Mouse (Mus musculus) kidney, embryonic 15.5 days (tissue): ENCODE measurements around the gene Rere. TPM values are rescaled to one million over a fixed set of nuclear protein-coding genes. Genes with fewer than 3 reads are reported as not detected.

Experiments used
- ATAC-seq: fragments of 200-750 bp; cut with Nextera tagmentation; replicated peaks from 2 replicates; pipeline ENCODE4 v1.8.0; 2017; ENCODE audit warnings: moderate TSS enrichment; ENCODE audit not compliant: low FRiP score
- H3K27ac ChIP-seq: fragments of 300-500 bp; sonication (generic); 2 replicates; pipeline ENCODE4 v1.5.1; 2015; ENCODE audit warnings: mild to moderate bottlenecking, inconsistent platforms
- H3K27me3 ChIP-seq: fragments of 300-500 bp; sonication (generic); 2 replicates; pipeline ENCODE4 v1.6.1; 2015; ENCODE audit warnings: inconsistent platforms
- H3K36me3 ChIP-seq: fragments of 300-500 bp; sonication (generic); 2 replicates; pipeline ENCODE4 v1.6.1; 2015; ENCODE audit warnings: inconsistent platforms
- H3K4me1 ChIP-seq: fragments of 300-500 bp; sonication (generic); 2 replicates; pipeline ENCODE4 v1.6.1; 2015; ENCODE audit warnings: inconsistent platforms
- H3K4me2 ChIP-seq: fragments of 300-500 bp; sonication (generic); 2 replicates; pipeline ENCODE4 v1.6.1; 2015; ENCODE audit warnings: moderate library complexity, mild to moderate bottlenecking, inconsistent platforms
- H3K4me3 ChIP-seq: fragments of 300-500 bp; sonication (generic); replicated peaks from 2 replicates; pipeline ENCODE4 v1.5.1; 2015; ENCODE audit warnings: mild to moderate bottlenecking, inconsistent platforms
- H3K9ac ChIP-seq: fragments of 300-500 bp; sonication (generic); 2 replicates; pipeline ENCODE4 v1.6.1; 2015; ENCODE audit warnings: mild to moderate bottlenecking, inconsistent platforms
- H3K9me3 ChIP-seq: fragments of 300-500 bp; sonication (generic); replicated peaks from 2 replicates; pipeline ENCODE4 v1.6.1; 2016; ENCODE audit warnings: inconsistent platforms
- WGBS: fragments of 180-500 bp; shearing (Covaris S2); methylation state at CpG from one replicate; pipeline ENCODE4 v1.1.7; 2015; ENCODE audit warnings: mixed read lengths; 5-methylcytosine and 5-hydroxymethylcytosine counted together
- polyA plus RNA-seq: library from polyadenylated mRNA; unstranded; fragments of >200 nt; fragmentation: Nextera tagmentation; extraction: Ambion mirVana; gene quantifications from 2 replicates; pipeline ENCODE4 v1.2.1, GENCODE M21; 2015

Rere gene
- polyA plus RNA-seq, 1 experiment from 2014 or later, result 35.1 TPM

DNA sequence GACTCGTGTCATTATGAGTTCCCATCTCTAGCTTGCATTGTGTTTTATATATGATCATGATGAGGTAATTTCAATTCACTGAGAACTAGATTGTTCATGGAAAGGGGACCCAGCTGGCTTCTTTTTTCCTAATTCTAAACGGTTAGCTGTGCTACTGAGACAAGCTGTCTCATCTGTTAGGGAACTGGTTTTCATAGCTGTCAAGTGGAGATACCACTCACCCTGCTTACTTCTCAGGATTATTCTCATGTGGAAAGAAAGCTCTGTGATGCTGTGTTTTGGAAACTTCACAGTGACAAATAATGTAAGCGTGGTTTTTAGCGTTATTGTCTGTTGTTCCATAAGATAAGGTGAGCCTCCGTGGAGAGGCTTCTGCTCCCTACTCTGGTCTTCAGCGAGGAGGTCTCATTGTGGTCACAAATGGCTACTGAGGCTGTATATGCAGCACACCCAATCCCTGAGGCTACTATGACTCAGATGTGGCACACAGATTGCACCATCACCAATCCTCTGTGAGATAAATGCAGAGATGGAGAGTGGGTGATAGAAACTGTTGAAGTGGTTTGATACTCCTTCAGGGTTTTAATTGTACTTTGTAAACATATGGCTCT lies 168.7 kb downstream of the Rere start:
- Histone ChIP-seq H3K4me3 (no peak overlapping the region), H3K4me2 (no peak overlapping the region), H3K27me3 (no peaks in the 10 kb centered on the region), H3K4me1 (peaks cover 48% of the 10 kb centered on the region), H3K36me3 (no peaks in the 10 kb centered on the region), H3K27ac (no peak overlapping the region), H3K9me3 (no peaks in the 10 kb centered on the region), H3K9ac (no peak overlapping the region)
- WGBS, result 83% methylated on average over 6 of the region's 6 CpGs
- ATAC-seq, result no peak

- H3K27ac ChIP-seq, result peak overlapping the region; percentile 50; the same call in 1 of the 2 replicates
- H3K9ac ChIP-seq, result no peak overlapping the region
- H3K27me3 ChIP-seq, result no peaks in the 10 kb centered on the region
- WGBS, result 74% methylated on average over 11 of the region's 11 CpGs
- no peak for ATAC-seq
- no peak overlapping the region for H3K4me3 ChIP-seq
- no peak overlapping the region for H3K4me2 ChIP-seq
- H3K36me3 ChIP-seq, result no peaks in the 10 kb centered on the region
- no peaks in the 10 kb centered on the region for H3K9me3 ChIP-seq
- H3K4me1 ChIP-seq, result peaks cover 42% of the 10 kb centered on the region
Observed at GRCm38 (mm10) chr4:150452155-150452847, 170.9 kb downstream of the Rere start.

DNA sequence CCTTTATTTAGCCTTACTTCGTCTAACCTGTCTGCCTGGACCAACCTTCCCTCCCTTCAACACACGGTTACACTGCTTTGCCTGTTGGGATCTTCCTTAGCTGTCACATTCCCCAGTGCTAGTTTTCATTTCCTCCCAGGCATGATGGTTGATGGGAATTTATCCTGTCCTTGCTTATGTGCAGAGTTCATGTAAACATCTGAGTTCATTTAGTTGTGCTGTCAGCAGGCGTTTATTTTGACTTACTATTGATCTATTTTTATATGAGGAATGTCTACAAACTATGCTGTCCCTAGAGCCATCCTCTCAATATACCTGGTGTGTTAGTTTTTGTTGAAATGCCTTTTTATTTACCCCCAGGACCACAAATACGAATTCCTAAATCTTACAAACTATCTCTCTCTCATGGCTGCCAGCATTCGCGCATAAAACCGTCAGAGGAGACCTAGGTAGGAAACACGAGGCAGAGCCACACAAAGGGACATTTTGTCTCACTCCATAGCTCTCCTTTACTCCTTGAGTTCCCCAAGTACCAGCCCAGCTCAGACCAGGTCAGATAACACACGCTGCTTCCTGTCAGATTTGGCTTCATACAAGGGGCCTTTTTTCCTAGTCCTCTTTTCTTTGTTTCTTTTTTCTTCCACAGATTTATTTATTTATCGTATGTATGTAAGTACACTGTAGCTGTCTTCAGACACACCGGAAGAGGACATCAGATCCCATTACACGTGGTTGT lies 173.3 kb downstream of the Rere start:
- no peak overlapping the region for H3K4me3 ChIP-seq
- H3K4me2 ChIP-seq, result no peak overlapping the region
- no peak for ATAC-seq
- H3K36me3 ChIP-seq, result no peaks in the 10 kb centered on the region
- peaks cover 53% of the 10 kb centered on the region for H3K4me1 ChIP-seq
- H3K27me3 ChIP-seq, result no peaks in the 10 kb centered on the region
- H3K27ac ChIP-seq, result no peak overlapping the region; the same call in 1 of the 2 replicates
- H3K9ac ChIP-seq, result no peak overlapping the region
- H3K9me3 ChIP-seq, result no peaks in the 10 kb centered on the region
- WGBS, result 58% methylated on average over 12 of the region's 12 CpGs

GRCm38 (mm10) chr4:150455750-150456149 lies 174.3 kb downstream of the Rere start:
- Histone ChIP-seq H3K4me3 (no peak overlapping the region), H3K9ac (no peak overlapping the region), H3K27me3 (no peaks in the 10 kb centered on the region), H3K4me1 (peaks cover 53% of the 10 kb centered on the region), H3K9me3 (no peaks in the 10 kb centered on the region), H3K36me3 (no peaks in the 10 kb centered on the region), H3K27ac (no peak overlapping the region), H3K4me2 (no peak overlapping the region)
- WGBS, result 82% methylated on average over 1 of the region's 1 CpGs
- no peak for ATAC-seq

DNA sequence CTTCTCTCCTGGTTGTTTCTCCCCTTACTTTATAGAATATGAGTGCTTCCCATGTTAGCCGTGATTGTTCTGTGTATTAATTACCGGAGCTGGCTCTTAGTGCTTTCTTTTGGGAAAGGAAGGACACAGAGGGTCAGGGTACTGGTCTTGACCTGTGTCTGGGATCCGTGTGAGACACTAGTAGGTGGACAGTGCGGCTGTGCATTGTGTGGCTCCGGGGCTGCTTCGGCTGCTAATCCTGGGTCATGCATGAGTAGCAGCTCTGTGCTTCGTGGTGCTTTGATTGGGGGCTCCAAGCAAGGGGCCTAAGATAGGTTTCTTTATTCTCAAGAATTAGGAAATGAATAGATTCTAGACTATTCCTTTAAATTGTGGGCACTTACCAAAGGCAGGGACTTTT lies 175.0 kb downstream of the Rere start:
- 47% methylated on average over 7 of the region's 7 CpGs for WGBS
- no peaks in the 10 kb centered on the region for H3K36me3 ChIP-seq
- H3K4me3 ChIP-seq, result no peak overlapping the region
- H3K27ac ChIP-seq, result 0 out of 2 replicates have a peak overlapping the region, but pooled peaks have one; percentile 33
- H3K4me2 ChIP-seq, result no peak overlapping the region
- ATAC-seq, result no peak
- no peak overlapping the region for H3K9ac ChIP-seq
- no peaks in the 10 kb centered on the region for H3K27me3 ChIP-seq
- no peaks in the 10 kb centered on the region for H3K9me3 ChIP-seq
- peaks cover 56% of the 10 kb centered on the region for H3K4me1 ChIP-seq

- peak overlapping the region; percentile 33 for H3K27ac ChIP-seq
- no peaks in the 10 kb centered on the region for H3K36me3 ChIP-seq
- no peaks in the 10 kb centered on the region for H3K9me3 ChIP-seq
- WGBS, result 65% methylated on average over 2 of the region's 2 CpGs
- no peak overlapping the region for H3K4me3 ChIP-seq
- no peaks in the 10 kb centered on the region for H3K27me3 ChIP-seq
- H3K4me1 ChIP-seq, result peaks cover 58% of the 10 kb centered on the region
- no peak overlapping the region for H3K9ac ChIP-seq
- no peak for ATAC-seq
- H3K4me2 ChIP-seq, result no peak overlapping the region
Observed at GRCm38 (mm10) chr4:150456886-150457285, 175.4 kb downstream of the Rere start.

DNA sequence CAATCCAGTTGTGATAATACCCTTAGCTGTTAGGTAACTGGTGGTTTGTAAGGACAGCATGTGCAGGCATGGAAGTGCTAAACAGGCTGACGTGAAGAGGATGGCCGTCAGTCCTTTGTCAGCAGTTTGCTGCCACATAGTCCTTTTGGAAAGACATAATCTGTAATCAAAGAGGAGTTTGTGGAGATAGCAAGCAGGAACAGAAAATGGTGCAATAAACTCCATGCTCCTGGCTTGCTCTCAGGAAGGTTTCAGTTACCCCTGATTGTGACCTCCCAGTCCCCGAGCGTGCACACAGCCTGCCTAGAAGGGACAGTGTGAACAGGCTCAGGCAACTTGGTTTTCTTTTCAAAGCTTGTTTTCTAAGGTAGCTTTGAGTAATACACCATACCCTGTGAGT lies 175.9 kb downstream of the Rere start:
- Histone ChIP-seq H3K9ac (no peak overlapping the region), H3K27me3 (no peaks in the 10 kb centered on the region), H3K4me1 (peaks cover 56% of the 10 kb centered on the region), H3K36me3 (no peaks in the 10 kb centered on the region), H3K27ac (peak overlapping the region; percentile 33; the same call in 1 of the 2 replicates), H3K4me2 (no peak overlapping the region), H3K4me3 (no peak overlapping the region), H3K9me3 (no peaks in the 10 kb centered on the region)
- 48% methylated on average over 4 of the region's 4 CpGs for WGBS
- no peak for ATAC-seq

- H3K36me3 ChIP-seq, result no peaks in the 10 kb centered on the region
- H3K9me3 ChIP-seq, result no peaks in the 10 kb centered on the region
- no peaks in the 10 kb centered on the region for H3K27me3 ChIP-seq
- H3K4me3 ChIP-seq, result no peak overlapping the region
- ATAC-seq, result no peak
- peak overlapping the region; percentile 33; the same call in 1 of the 2 replicates for H3K27ac ChIP-seq
- H3K4me2 ChIP-seq, result no peak overlapping the region
- H3K4me1 ChIP-seq, result peaks cover 57% of the 10 kb centered on the region
- WGBS, result 52% methylated on average over 7 of the region's 7 CpGs
- H3K9ac ChIP-seq, result no peak overlapping the region
Observed at GRCm38 (mm10) chr4:150457771-150458170, 176.3 kb downstream of the Rere start.

DNA sequence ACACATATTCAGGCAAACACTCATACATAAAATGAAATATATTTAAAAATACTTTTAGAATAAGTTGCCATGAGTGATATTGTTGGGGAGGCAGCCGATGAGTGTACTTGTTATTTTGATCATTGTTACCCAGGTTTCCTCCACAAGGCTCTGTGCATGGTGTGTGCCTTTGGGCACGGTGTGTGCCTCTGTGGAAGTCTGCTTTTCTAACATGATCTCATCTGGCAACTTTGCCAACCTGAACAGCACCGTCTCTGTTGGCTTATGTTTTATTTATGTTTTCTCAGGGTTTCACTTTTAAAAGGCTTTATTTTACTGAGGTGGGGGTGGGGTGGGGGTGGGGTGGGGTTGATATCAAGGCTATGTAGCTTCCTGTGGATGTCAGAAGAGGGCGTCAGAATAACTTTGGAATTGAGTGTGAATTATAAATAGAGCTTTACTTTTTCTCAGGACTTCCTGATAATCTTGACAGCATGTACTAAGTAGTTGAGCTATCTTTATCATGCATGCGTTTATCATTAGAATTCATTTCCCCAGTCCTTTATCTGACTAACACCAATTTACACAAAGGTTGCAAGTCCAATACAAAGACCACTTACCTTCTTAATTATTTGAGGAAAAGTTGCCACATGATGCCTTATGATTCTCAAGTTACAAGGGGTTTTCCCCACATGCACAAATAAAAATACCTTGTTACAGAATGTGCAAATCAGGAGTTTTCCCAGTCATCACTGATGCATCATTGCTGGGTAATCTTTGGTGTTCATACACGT lies 177.8 kb downstream of the Rere start:
- peaks cover 64% of the 10 kb centered on the region for H3K4me1 ChIP-seq
- H3K4me3 ChIP-seq, result no peak overlapping the region
- H3K9me3 ChIP-seq, result no peaks in the 10 kb centered on the region
- no peaks in the 10 kb centered on the region for H3K36me3 ChIP-seq
- ATAC-seq, result no peak
- H3K9ac ChIP-seq, result no peak overlapping the region
- 65% methylated on average over 6 of the region's 6 CpGs for WGBS
- no peaks in the 10 kb centered on the region for H3K27me3 ChIP-seq
- H3K27ac ChIP-seq, result no peak overlapping the region
- no peak overlapping the region for H3K4me2 ChIP-seq

GRCm38 (mm10) chr4:150460451-150460850 lies 179.0 kb downstream of the Rere start:
- no peaks in the 10 kb centered on the region for H3K9me3 ChIP-seq
- no peak for ATAC-seq

DNA sequence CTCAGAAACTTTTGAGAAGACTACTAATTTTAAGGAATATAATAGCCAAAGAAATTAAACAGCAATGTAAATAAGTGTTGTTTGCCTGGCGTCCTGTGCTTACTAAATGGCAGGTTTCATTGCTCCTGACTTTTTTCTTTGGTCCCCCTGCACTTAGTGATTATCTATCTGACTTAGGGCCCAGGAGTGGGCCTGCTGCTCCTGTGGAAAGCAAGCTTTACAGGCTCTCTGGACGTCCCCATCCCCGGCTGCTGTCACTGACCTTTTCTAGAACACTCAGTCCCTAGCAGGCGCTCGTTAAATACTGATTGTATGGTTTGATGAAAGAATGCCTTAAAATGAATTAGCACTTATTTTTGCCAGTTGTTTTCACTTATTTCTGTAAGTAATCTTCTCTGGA lies 179.6 kb downstream of the Rere start:
- Histone ChIP-seq H3K9me3 (no peaks in the 10 kb centered on the region), H3K36me3 (no peaks in the 10 kb centered on the region), H3K4me3 (no peak overlapping the region), H3K27me3 (no peaks in the 10 kb centered on the region), H3K9ac (no peak overlapping the region), H3K27ac (peak overlapping the region; percentile 60; the same call in 1 of the 2 replicates), H3K4me1 (peaks cover 63% of the 10 kb centered on the region), H3K4me2 (no peak overlapping the region)
- WGBS, result 70% methylated on average over 5 of the region's 5 CpGs
- ATAC-seq, result no peak

More at GRCm38 (mm10) chr4:150460451-150460850, 179.0 kb downstream of the Rere start:
- no peak overlapping the region for H3K9ac ChIP-seq
- H3K4me1 ChIP-seq, result peaks cover 60% of the 10 kb centered on the region
- no peaks in the 10 kb centered on the region for H3K36me3 ChIP-seq
- H3K27ac ChIP-seq, result no peak overlapping the region
- no peak overlapping the region for H3K4me3 ChIP-seq
- H3K4me2 ChIP-seq, result no peak overlapping the region
- no peaks in the 10 kb centered on the region for H3K27me3 ChIP-seq
- WGBS, result 72% methylated on average over 5 of the region's 5 CpGs
